Mouse (Mus musculus): ENCODE results near the gene Srf.

The Srf gene

GRCm38 (mm10) chr17:46519971-46520370, 36.0 kb downstream of the Srf start:
- DNase-seq (ENCODE audit: low spot score in 2 of 2) = no peak

GRCm38 (mm10) chr17:46513329-46513728, 42.6 kb downstream of the Srf start:
- no peak for DNase-seq (ENCODE audit: low spot score in 2 of 2)

GRCm38 (mm10) chr17:46511059-46511710, 44.8 kb downstream of the Srf start:
- no peak for DNase-seq (ENCODE audit: low spot score in 2 of 2)

GRCm38 (mm10) chr17:46505617-46506016, 50.4 kb downstream of the Srf start:
- no peak for DNase-seq (ENCODE audit: low spot score in 2 of 2)

- no peak for DNase-seq (ENCODE audit: low spot score in 2 of 2)
Observed at GRCm38 (mm10) chr17:46503847-46504638, 51.9 kb downstream of the Srf start.

GRCm38 (mm10) chr17:46502775-46503174, 53.2 kb downstream of the Srf start:
- no peak for DNase-seq (ENCODE audit: low spot score in 2 of 2)
